Mouse (Mus musculus) monocyte, adult 5-6 weeks (primary cell): ENCODE data around the gene Tnk1. TPM values are rescaled to one million over a fixed set of nuclear protein-coding genes. Genes with fewer than 3 reads are reported as not detected.
A peak's percentile ranks its signal among the peaks of the same experiment; 100 is the strongest.

ENCODE experiments used
- ATAC-seq: fragments of 153-309, 156-312 bp; replicated peaks from 2 replicates; pipeline ENCODE4 v1.8.0; 2017; ENCODE audit warnings: mild to moderate bottlenecking; ENCODE audit not compliant: low TSS enrichment, insufficient number of reproducible peaks, severe bottlenecking, poor library complexity, low FRiP score
- total RNA-seq: library from RNA; stranded (forward); fragments of 200-1000, 200-491, 200-594 nt; gene quantifications from 3 replicates; pipeline ENCODE4 v1.2.3, GENCODE M21; 2017

The Tnk1 gene
- total RNA-seq, 1 experiment from 2014 or later = not detected

- no peak for ATAC-seq
These were observed 10.5 kb downstream of the Tnk1 start for GRCm38 (mm10) chr11:69848021-69848420.

DNA sequence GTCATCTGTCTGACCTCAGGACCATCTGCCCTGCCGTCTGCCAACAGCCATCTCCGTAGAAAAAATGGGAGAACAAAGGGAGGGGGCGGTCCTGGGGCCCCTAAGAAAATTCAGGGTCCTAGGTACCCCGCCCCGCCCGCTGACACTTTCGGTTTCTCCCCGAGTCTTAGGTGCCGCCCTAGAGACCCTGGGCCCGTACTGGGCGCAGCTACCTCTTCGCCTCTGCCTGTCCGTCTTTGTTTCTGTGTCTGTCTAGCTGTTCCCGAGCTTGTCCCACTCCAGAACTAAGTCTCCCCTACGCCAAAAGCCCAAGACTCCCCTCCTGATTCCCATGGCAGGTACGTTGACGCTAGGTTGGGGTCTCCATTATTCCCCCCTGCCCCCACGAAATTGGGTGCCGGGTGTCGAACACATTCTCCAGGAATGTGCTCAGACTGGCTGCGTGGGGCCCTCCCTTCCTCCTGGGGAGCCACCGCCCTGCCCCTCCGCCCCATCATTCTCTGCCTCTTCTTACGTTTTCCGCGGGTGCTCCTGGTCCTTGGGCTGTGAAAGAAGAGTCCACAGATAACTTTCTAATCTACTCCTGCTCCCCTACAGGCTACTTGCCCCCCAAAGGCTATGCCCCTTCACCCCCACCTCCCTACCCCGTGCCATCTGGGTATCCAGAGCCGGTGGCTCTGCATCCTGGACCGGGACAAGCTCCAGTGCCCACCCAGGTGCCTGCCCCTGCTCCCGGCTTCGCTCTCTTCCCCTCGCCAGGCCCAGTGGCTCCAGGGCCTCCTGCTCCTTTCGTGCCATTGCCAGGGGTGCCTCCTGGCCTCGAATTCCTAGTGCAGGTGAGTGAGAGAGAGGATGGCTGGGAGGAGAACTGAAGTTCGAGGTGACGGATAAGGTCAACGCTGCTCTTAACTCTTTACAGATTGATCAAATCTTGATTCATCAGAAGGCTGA is 11.5 kb downstream of the Tnk1 start:
- ATAC-seq = no peak

DNA sequence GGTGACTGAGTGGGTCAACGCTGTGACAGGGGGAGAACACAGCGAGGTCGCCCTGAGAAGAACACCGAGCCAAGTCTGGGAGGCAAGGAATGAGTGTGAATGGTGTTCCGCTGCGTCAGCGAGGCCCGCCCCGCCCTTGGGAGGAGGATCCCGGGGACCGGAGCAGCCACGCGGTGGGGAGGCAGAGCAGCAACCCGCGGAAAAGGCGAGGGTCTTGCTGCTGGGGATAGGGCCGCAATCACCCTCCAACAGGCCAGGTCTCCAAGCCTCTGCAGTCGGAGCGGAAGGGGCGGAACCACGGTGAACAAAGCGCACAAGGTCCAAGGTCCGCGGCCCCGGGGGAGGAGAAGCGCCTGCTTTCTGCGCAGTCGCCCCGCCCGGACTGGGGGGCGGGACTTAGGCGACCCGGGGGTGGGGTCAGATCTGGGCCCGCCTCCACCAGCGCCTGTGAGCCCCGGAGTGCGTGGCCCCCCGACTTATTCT is 12.3 kb downstream of the Tnk1 start, which contains the start of gene Plscr3:
Gene Plscr3, plus strand, starts transcription at position 179 of the 483 bp plus-strand sequence.
- ATAC-seq = peak; percentile 75

GRCm38 (mm10) chr11:69838714-69839104 is 19.8 kb downstream of the Tnk1 start:
- ATAC-seq = no peak

GRCm38 (mm10) chr11:69837952-69838713 is 20.4 kb downstream of the Tnk1 start, which contains the start of gene Tmem256:
Gene Tmem256 (plus strand): TSS chr11:69838514.
- ATAC-seq = peak; percentile 90

DNA sequence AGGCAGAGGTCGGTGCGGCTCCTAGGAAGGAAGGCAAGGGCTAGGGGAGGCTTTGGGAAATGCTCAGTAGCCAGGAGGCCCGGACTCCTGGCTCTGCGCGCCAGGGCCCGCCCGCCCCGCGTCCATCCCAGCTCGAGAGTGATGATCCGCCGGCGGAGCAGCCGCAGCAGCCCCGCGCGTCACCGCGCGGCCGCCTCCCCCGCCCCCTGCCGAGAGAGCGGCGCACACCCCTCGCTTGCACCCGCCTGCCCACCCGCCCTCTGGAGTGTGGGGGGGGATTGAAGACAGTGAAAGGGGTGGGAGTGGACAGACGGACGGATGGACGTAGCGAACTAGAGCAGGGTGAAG is 21.0 kb downstream of the Tnk1 start, which contains the start of gene Nlgn2:
Gene Nlgn2, minus strand, starts transcription at position 181 of the 348 bp plus-strand sequence.
- ATAC-seq = no peak

GRCm38 (mm10) chr11:69836703-69837576 is 21.6 kb downstream of the Tnk1 start:
- no peak for ATAC-seq

DNA sequence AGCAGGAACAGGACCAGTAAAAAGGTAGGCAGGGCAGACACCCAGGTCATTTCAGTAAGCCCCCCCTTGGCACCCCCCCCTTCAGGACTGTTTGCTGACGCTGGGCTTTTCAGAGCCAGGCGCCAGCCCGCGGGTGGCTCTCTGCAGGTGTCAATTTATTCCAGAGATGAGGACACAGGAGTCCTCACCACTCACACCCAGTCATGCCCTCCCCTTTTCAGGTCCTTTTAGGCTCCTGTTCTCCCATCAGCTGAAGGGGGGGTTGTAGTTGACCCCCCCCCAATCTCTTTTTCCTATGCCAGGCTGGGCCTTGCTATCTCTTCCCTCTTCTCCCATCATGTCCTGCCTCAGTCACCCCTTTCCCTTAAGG is 22.6 kb downstream of the Tnk1 start:
- no peak for ATAC-seq

DNA sequence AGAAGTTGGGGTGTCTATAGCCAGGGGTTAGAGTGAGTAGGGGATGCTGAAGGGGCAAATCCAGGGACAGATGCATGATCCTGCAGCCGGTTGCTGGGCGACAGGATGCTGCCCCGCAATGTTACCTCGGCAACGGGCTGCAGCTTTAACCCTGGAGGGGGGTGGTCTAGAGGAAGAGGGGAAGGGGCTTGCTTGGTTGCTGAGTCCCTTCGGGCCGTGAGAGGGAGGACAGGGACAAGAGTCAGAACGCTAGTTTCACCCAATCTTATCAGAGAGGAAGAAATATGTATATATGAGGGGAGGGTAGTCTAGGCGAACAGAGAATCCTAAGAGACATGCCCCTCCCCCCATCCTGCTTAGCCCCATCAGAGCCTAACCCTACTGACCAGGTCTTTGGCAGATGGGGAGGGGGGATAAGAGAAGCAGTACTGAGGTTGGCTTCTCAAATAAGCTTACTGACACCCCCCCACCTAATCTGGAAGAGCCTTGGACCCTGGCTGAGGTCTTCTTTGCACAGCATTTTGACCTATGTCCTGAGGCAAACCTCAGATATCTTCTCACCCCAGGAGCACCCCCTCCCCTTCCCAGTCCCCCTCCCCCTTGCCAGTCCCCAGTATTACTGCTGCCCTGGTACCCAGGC is 23.1 kb downstream of the Tnk1 start:
- ATAC-seq = no peak

GRCm38 (mm10) chr11:69834001-69834549 is 24.5 kb downstream of the Tnk1 start:
- ATAC-seq = no peak

DNA sequence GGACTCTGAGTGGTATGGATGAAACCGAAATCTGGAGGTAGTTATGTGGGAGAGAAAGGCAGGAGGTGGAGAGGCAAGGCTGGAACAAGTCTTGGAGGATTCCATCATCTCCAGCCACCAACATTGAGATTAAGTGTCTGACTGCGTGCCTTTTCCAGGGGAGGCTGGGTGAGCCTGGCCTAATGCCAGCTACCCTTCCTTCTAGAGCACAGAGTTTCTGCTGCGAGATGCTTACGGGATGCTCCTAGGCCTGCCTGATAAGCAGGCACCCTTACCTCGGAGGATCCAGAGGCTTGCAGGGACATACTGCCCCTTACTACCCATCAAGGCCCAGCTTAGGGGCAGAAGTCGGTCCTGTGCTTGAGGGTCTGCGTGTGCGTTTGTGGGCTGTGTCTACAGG is 25.0 kb downstream of the Tnk1 start:
- no peak for ATAC-seq

- no peak for ATAC-seq
These were observed 29.7 kb downstream of the Tnk1 start for GRCm38 (mm10) chr11:69828832-69829231.

- no peak for ATAC-seq
These were observed 35.1 kb downstream of the Tnk1 start for GRCm38 (mm10) chr11:69823456-69823855.

- ATAC-seq = no peak
These were observed 36.5 kb downstream of the Tnk1 start, which contains the start of gene Spem1 for GRCm38 (mm10) chr11:69822080-69822479. Gene Spem1 (minus strand): TSS chr11:69822180.

DNA sequence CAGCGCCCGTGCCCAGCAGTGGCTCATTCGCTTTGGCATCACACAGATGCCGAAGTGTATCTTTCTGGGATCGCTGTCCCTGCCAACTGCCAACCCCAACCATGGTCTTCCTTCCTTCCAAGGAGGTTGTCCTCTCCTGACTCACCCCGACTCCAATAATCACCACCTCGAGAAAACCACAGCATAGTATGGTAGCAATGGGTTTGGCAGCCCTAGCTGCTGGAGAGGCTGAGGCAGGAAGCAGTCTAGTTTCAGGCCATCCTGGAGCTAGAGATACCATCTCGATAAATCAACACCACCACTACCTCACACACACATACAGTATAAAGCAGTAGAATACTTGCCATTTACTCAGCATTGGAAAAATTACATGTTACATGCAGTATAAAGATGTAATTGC is 39.7 kb downstream of the Tnk1 start:
- no peak for ATAC-seq

DNA sequence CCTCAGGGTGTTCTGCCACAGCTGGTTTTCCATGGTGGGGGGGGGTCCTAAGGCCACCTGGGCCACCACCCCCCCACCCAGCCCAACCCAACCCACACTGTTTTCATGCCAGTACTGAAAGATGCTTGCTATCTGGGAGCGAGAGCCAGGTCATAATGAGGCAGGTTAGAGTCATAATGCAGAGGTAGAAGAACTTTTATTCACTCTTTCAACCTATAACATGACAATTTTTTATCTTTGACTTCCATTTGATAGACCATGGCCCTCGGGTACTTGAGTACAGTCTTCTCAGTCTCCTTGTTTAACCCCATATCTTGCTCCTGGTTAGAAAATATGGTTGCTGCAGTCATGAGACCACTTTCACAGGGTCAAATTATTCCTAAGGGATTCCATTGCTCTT is 40.2 kb downstream of the Tnk1 start, which contains the start of gene Spem2:
Gene Spem2, minus strand, starts transcription at position 101 of the 400 bp plus-strand sequence.
- no peak for ATAC-seq

- ATAC-seq = no peak
These were observed 42.0 kb downstream of the Tnk1 start for GRCm38 (mm10) chr11:69816520-69816919.

DNA sequence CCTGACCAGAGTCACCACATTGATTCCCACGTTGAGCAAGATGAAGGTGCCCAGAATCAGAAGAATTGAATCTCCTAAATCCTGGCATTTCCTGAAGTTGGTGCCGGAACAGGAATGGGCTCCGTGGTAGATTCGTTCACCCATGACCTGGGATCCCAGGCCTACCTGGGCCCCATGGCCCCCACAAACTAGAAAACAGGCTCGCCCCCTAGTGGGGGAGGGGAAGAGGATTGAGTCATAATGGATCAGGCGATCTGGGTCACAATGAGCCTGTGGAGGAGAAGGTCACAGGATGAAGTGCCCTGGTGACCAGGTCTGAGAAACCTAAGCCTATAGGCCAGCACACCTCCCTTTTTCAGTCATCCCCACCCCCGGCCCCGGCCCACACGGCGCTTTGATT is 43.4 kb downstream of the Tnk1 start, which contains the start of gene Gm39566:
Gene Gm39566, minus strand, starts transcription at position 144 of the 400 bp plus-strand sequence.
- ATAC-seq = no peak
